Mouse (Mus musculus) right cerebral cortex, postnatal 14 days (tissue): ENCODE results near the gene Ncam2.

ENCODE experiments used
- DNase-seq: peaks from one replicate; pipeline ENCODE4 v3.0.0; 2022

The Ncam2 gene

DNA sequence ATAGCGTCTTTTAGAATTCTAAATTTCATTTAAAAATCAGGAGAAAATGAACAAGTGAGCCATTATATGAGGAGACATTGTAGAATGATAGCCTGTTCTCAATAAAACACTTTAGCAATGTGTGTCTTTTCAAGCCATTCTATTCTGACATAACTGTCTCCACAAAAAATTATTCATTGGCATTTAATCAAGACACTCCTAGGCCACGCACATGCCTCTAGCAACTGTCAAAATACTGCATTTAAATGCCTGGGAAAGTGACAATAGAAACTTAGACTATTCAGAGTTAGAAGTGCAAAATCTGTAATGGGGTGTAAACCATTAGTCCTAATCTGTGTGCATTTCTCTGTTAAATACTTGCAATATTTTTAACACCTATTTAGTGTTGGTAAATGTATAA is 456.1 kb downstream of the Ncam2 start:
- no peak for DNase-seq

GRCm38 (mm10) chr16:81673866-81674265 is 473.4 kb downstream of the Ncam2 start:
- DNase-seq, result no peak

DNA sequence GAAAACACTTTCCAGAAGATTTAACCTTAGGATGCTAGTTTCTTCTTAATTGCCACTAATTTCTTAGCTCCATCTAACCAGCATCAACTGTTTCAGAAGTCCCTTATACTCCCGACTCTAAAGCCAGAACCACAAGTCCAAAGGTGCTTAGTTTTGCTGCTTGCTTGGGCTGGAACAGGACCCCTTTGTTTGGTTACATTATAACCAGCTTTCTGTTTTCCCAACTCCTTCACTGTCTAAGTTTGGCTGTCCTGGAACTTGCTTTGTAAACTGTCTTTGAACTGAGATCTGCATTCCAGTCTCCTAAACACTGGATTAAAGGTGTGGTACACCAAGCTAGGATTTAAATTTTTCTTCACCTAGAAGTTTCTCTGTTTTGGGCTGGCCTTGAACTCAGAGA is 475.0 kb downstream of the Ncam2 start:
- no peak for DNase-seq
